Mouse (Mus musculus): Measurements from ENCODE around the gene Srpk1.

GRCm38 (mm10) chr17:28621381-28622299 lies 869 bp downstream of the Srpk1 start:
- TF ChIP-seq CTCF (IDR thresholded peaks at IDR 0.05; ENCODE audit: control insufficient read depth, insufficient read depth, insufficient replicate concordance, low read depth, low read length) (no peak), POLR2A (IDR thresholded peaks at IDR 0.05; ENCODE audit: control insufficient read depth, low read depth, low read length) (no peak; the same call in 1 of the 2 replicates)

Data from testis, adult 2 months (tissue).